Mouse (Mus musculus): ENCODE results near the gene Rnf5.

Gene Rnf5

DNA sequence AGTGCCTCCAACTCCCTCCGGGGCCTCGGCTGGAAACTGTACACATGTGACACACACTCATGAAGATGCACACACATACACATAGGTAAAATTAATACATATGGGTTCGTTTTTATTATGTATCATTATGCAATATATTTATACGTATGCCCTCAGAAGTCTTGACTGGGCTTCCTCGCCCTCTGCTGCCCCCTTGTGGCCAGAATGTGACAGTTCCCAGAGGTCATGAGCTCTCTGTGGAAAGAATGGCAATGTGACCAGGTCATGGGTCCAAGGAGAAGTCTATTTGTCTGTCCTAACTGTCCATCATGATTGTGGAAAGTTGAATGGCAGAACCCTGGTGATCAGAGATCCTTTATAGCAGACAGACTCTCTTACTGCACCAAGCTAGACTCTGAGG lies 48.0 kb downstream of the Rnf5 start:
- DNase-seq (ENCODE audit: low spot score in 2 of 2): peak; percentile 73 to 89
